Mouse (Mus musculus): ENCODE measurements around the gene Trim72. TPM values are rescaled to one million over a fixed set of nuclear protein-coding genes. Genes with fewer than 3 reads are reported as not detected.
A peak's percentile ranks its signal among the peaks of the same experiment; 100 is the strongest.
"Not testable (repeated sequence)": the region's sequence is repeated elsewhere in the genome, so short reads cannot be mapped to it uniquely, and the experiment has no call there.

Gene Trim72
- polyA plus RNA-seq, 1 experiment from 2014 or later: 0.86 TPM

GRCm38 (mm10) chr7:128009715-128010340 is 6.1 kb downstream of the Trim72 start:
- Histone ChIP-seq H3K9ac (0 out of 2 replicates have a peak overlapping the region, but pooled peaks have one; percentile 39), H3K4me3 (peak overlapping the region; percentile 9; the same call in 1 of the 2 replicates), H3K4me2 (peak overlapping the region; percentile 60), H3K27me3 (replicated peaks) (peaks cover 44% of the 10 kb centered on the region), H3K27ac (ENCODE audit: poor library complexity, severe bottlenecking) (no peak overlapping the region), H3K36me3 (no peaks in the 10 kb centered on the region), H3K9me3 (replicated peaks) (no peaks in the 10 kb centered on the region), H3K4me1 (replicated peaks) (peaks cover 7% of the 10 kb centered on the region)
- WGBS: 31% methylated on average over 40 of the region's 40 CpGs
- ATAC-seq (ENCODE audit: insufficient number of reproducible peaks, low FRiP score): peak; percentile 42; the same call in 1 of the 2 replicates

- no peaks in the 10 kb centered on the region for H3K36me3 ChIP-seq
- 75% methylated on average over 13 of the region's 13 CpGs for WGBS
- peaks cover 5% of the 10 kb centered on the region; the same call in 1 of the 2 replicates for H3K4me1 ChIP-seq (replicated peaks)
- H3K27ac ChIP-seq (ENCODE audit: poor library complexity, severe bottlenecking): no peak overlapping the region
- H3K9ac ChIP-seq: no peak overlapping the region
- ATAC-seq (ENCODE audit: insufficient number of reproducible peaks, low FRiP score): no peak
- peaks cover 29% of the 10 kb centered on the region for H3K27me3 ChIP-seq (replicated peaks)
- no peak overlapping the region for H3K4me3 ChIP-seq
- no peak overlapping the region for H3K4me2 ChIP-seq
- H3K9me3 ChIP-seq (replicated peaks): no peaks in the 10 kb centered on the region
These were observed 8.5 kb downstream of the Trim72 start for GRCm38 (mm10) chr7:128012136-128012780.

GRCm38 (mm10) chr7:128013116-128013515 is 9.4 kb downstream of the Trim72 start:
- Histone ChIP-seq H3K9me3 (replicated peaks) (peaks cover 1% of the 10 kb centered on the region; the same call in 1 of the 2 replicates), H3K4me1 (replicated peaks) (peaks cover 5% of the 10 kb centered on the region; the same call in 1 of the 2 replicates), H3K27me3 (replicated peaks) (peaks cover 24% of the 10 kb centered on the region), H3K36me3 (no peaks in the 10 kb centered on the region), H3K9ac (no peak overlapping the region), H3K4me3 (no peak overlapping the region), H3K27ac (ENCODE audit: poor library complexity, severe bottlenecking) (no peak overlapping the region), H3K4me2 (no peak overlapping the region)
- ATAC-seq (ENCODE audit: insufficient number of reproducible peaks, low FRiP score): no peak
- WGBS: 83% methylated on average over 13 of the region's 13 CpGs

GRCm38 (mm10) chr7:128016134-128016533 is 12.4 kb downstream of the Trim72 start:
- H3K27ac ChIP-seq (ENCODE audit: poor library complexity, severe bottlenecking); H3K9me3 ChIP-seq (replicated peaks); H3K27me3 ChIP-seq (replicated peaks); H3K4me3 ChIP-seq; H3K9ac ChIP-seq; H3K36me3 ChIP-seq; H3K4me1 ChIP-seq (replicated peaks); ATAC-seq (ENCODE audit: insufficient number of reproducible peaks, low FRiP score); H3K4me2 ChIP-seq: not testable (repeated sequence)
- WGBS: 54% methylated on average over 5 of the region's 5 CpGs

- Histone ChIP-seq H3K9ac (no peak overlapping the region), H3K36me3 (no peaks in the 10 kb centered on the region), H3K4me1 (replicated peaks) (no peaks in the 10 kb centered on the region), H3K4me3 (no peak overlapping the region), H3K27ac (ENCODE audit: poor library complexity, severe bottlenecking) (no peak overlapping the region), H3K9me3 (replicated peaks) (peaks cover 3% of the 10 kb centered on the region; the same call in 1 of the 2 replicates), H3K4me2 (no peak overlapping the region), H3K27me3 (replicated peaks) (no peaks in the 10 kb centered on the region)
- 87% methylated on average over 6 of the region's 6 CpGs for WGBS
- no peak for ATAC-seq (ENCODE audit: insufficient number of reproducible peaks, low FRiP score)
These were observed 12.9 kb downstream of the Trim72 start for GRCm38 (mm10) chr7:128016650-128017049.

- no peak overlapping the region for H3K27ac ChIP-seq (ENCODE audit: poor library complexity, severe bottlenecking)
- no peak for ATAC-seq (ENCODE audit: insufficient number of reproducible peaks, low FRiP score)
- 83% methylated on average over 3 of the region's 3 CpGs for WGBS
These were observed 14.5 kb downstream of the Trim72 start for GRCm38 (mm10) chr7:128018275-128018674.

GRCm38 (mm10) chr7:128019187-128019586 is 15.4 kb downstream of the Trim72 start:
- Histone ChIP-seq H3K27me3 (replicated peaks) (no peaks in the 10 kb centered on the region), H3K9ac (no peak overlapping the region), H3K9me3 (replicated peaks) (peaks cover 3% of the 10 kb centered on the region; the same call in 1 of the 2 replicates), H3K4me2 (no peak overlapping the region), H3K4me3 (no peak overlapping the region), H3K27ac (ENCODE audit: poor library complexity, severe bottlenecking) (no peak overlapping the region), H3K4me1 (replicated peaks) (no peaks in the 10 kb centered on the region), H3K36me3 (no peaks in the 10 kb centered on the region)
- no peak for ATAC-seq (ENCODE audit: insufficient number of reproducible peaks, low FRiP score)
- 59% methylated on average over 2 of the region's 2 CpGs for WGBS

More at GRCm38 (mm10) chr7:128018275-128018674, 14.5 kb downstream of the Trim72 start:
- peaks cover 3% of the 10 kb centered on the region; the same call in 1 of the 2 replicates for H3K9me3 ChIP-seq (replicated peaks)
- no peaks in the 10 kb centered on the region for H3K4me1 ChIP-seq (replicated peaks)
- H3K4me3 ChIP-seq: no peak overlapping the region
- no peak overlapping the region for H3K4me2 ChIP-seq
- H3K27me3 ChIP-seq (replicated peaks): no peaks in the 10 kb centered on the region
- H3K9ac ChIP-seq: no peak overlapping the region
- H3K36me3 ChIP-seq: no peaks in the 10 kb centered on the region

- ATAC-seq (ENCODE audit: insufficient number of reproducible peaks, low FRiP score): no peak
- no peak overlapping the region for H3K4me2 ChIP-seq
- 57% methylated on average over 8 of the region's 8 CpGs for WGBS
- no peaks in the 10 kb centered on the region for H3K4me1 ChIP-seq (replicated peaks)
- H3K27ac ChIP-seq (ENCODE audit: poor library complexity, severe bottlenecking): no peak overlapping the region
- H3K9me3 ChIP-seq (replicated peaks): peaks cover 3% of the 10 kb centered on the region; the same call in 1 of the 2 replicates
- no peak overlapping the region for H3K4me3 ChIP-seq
- no peaks in the 10 kb centered on the region for H3K27me3 ChIP-seq (replicated peaks)
- H3K9ac ChIP-seq: no peak overlapping the region
- H3K36me3 ChIP-seq: no peaks in the 10 kb centered on the region
These were observed 19.2 kb downstream of the Trim72 start for GRCm38 (mm10) chr7:128022974-128023373.

- 80% methylated on average over 4 of the region's 4 CpGs for WGBS
- Histone ChIP-seq H3K36me3 (no peaks in the 10 kb centered on the region), H3K4me2 (no peak overlapping the region), H3K27ac (ENCODE audit: poor library complexity, severe bottlenecking) (no peak overlapping the region), H3K4me1 (replicated peaks) (no peaks in the 10 kb centered on the region), H3K9ac (no peak overlapping the region), H3K9me3 (replicated peaks) (no peaks in the 10 kb centered on the region), H3K4me3 (no peak overlapping the region), H3K27me3 (replicated peaks) (no peaks in the 10 kb centered on the region)
- no peak for ATAC-seq (ENCODE audit: insufficient number of reproducible peaks, low FRiP score)
These were observed 19.8 kb downstream of the Trim72 start for GRCm38 (mm10) chr7:128023565-128023964.

- no peaks in the 10 kb centered on the region for H3K27me3 ChIP-seq (replicated peaks)
- H3K4me3 ChIP-seq: no peak overlapping the region
- H3K4me1 ChIP-seq (replicated peaks): no peaks in the 10 kb centered on the region
- ATAC-seq (ENCODE audit: insufficient number of reproducible peaks, low FRiP score): no peak
- no peak overlapping the region for H3K9ac ChIP-seq
- no peaks in the 10 kb centered on the region for H3K36me3 ChIP-seq
- H3K27ac ChIP-seq (ENCODE audit: poor library complexity, severe bottlenecking): no peak overlapping the region
- H3K4me2 ChIP-seq: no peak overlapping the region
- no peaks in the 10 kb centered on the region for H3K9me3 ChIP-seq (replicated peaks)
- WGBS: 85% methylated on average over 9 of the region's 9 CpGs
These were observed 20.6 kb downstream of the Trim72 start for GRCm38 (mm10) chr7:128024364-128024763.

GRCm38 (mm10) chr7:128024932-128025331 is 21.2 kb downstream of the Trim72 start:
- Histone ChIP-seq H3K9ac (no peak overlapping the region), H3K4me2 (no peak overlapping the region), H3K9me3 (replicated peaks) (no peaks in the 10 kb centered on the region), H3K4me1 (replicated peaks) (no peaks in the 10 kb centered on the region), H3K36me3 (no peaks in the 10 kb centered on the region), H3K27ac (ENCODE audit: poor library complexity, severe bottlenecking) (no peak overlapping the region), H3K27me3 (replicated peaks) (no peaks in the 10 kb centered on the region), H3K4me3 (no peak overlapping the region)
- no peak for ATAC-seq (ENCODE audit: insufficient number of reproducible peaks, low FRiP score)
- WGBS: 73% methylated on average over 4 of the region's 4 CpGs

All from heart, embryonic 12.5 days (tissue).